ENCODE assay signal across 8 mouse cellular contexts in genomic region chr17:33953961-33954565, GRCm38 (mm10). TPM values are rescaled to one million over a fixed set of nuclear protein-coding genes. Genes with fewer than 3 reads are reported as not detected.
DNase-seq lines count a peak whose midpoint lies in the region; ATAC-seq lines count a peak whose summit lies in the region.

No protein-coding gene starts in this region.

- peaks cover 74% of the 10 kb centered on the region for H3K4me1 ChIP-seq in erythroblast, embryonic 14.5 days (ENCODE audit: control insufficient read depth)
- H3K4me1 ChIP-seq in forebrain, embryonic 13.5 days, result peaks cover 69% of the 10 kb centered on the region
- H3K4me1 ChIP-seq in liver, embryonic 11.5 days (replicated peaks; ENCODE audit: control insufficient read depth, insufficient read depth, low read length), result peaks cover 50% of the 10 kb centered on the region

- ATAC-seq in erythroblast, adult 5-6 weeks (replicated peaks; ENCODE audit: low FRiP score, poor library complexity, severe bottlenecking), result no peak
- ATAC-seq in forebrain, embryonic 13.5 days, result no peak
- no peak for ATAC-seq in liver, embryonic 11.5 days (replicated peaks; ENCODE audit: low FRiP score)

- H3K9me3 ChIP-seq in erythroblast, embryonic 14.5 days (ENCODE audit: control insufficient read depth, low read length), result no peaks in the 10 kb centered on the region
- no peaks in the 10 kb centered on the region for H3K9me3 ChIP-seq in forebrain, embryonic 13.5 days (replicated peaks)
- no peaks in the 10 kb centered on the region for H3K9me3 ChIP-seq in liver, embryonic 11.5 days (ENCODE audit: control insufficient read depth, low read length)

- H3K27ac ChIP-seq in forebrain, embryonic 13.5 days, result 0 out of 2 replicates have a peak overlapping the region, but pooled peaks have one; percentile 35
- peak overlapping the region; percentile 90 for H3K27ac ChIP-seq in liver, embryonic 11.5 days (ENCODE audit: low read depth, low read length)

- peak overlapping the region; percentile 91 for H3K4me3 ChIP-seq in erythroblast, embryonic 14.5 days (replicated peaks)
- peak overlapping the region; percentile 98 for H3K4me3 ChIP-seq in forebrain, embryonic 13.5 days
- peak overlapping the region; percentile 85 for H3K4me3 ChIP-seq in liver, embryonic 11.5 days (ENCODE audit: low read depth, low read length)

- WGBS in forebrain, embryonic 13.5 days, result 34% methylated on average over 5 of the region's 5 CpGs
- WGBS in liver, embryonic 11.5 days, result 28% methylated on average over 5 of the region's 5 CpGs

- DNase-seq in 3T3-L1 (ENCODE audit: low read depth, low spot score), result peak; percentile 48
- DNase-seq in liver, embryonic 11.5 days (ENCODE audit: low spot score), result no peak
- no peak for DNase-seq in embryo, embryonic 10 days (ENCODE audit: low spot score)
- no peak for DNase-seq in ovary, postnatal 36 days (ENCODE audit: low spot score)
- DNase-seq in retina, postnatal 1 day, result no peak

- peak overlapping the region; percentile 95 for H3K4me2 ChIP-seq in forebrain, embryonic 13.5 days
- peak overlapping the region; percentile 100 for H3K4me2 ChIP-seq in liver, embryonic 11.5 days

- H3K27me3 ChIP-seq in erythroblast, embryonic 14.5 days (ENCODE audit: control insufficient read depth), result no peaks in the 10 kb centered on the region
- H3K27me3 ChIP-seq in forebrain, embryonic 13.5 days, result no peaks in the 10 kb centered on the region
- no peaks in the 10 kb centered on the region for H3K27me3 ChIP-seq in liver, embryonic 11.5 days (replicated peaks; ENCODE audit: control insufficient read depth, insufficient read depth, low read length)

- H3K9ac ChIP-seq in forebrain, embryonic 13.5 days, result peak overlapping the region; percentile 98
- H3K9ac ChIP-seq in liver, embryonic 11.5 days (ENCODE audit: low read depth, low read length), result peak overlapping the region; percentile 97

- peaks cover 74% of the 10 kb centered on the region for H3K36me3 ChIP-seq in erythroblast, embryonic 14.5 days (ENCODE audit: control insufficient read depth)
- H3K36me3 ChIP-seq in forebrain, embryonic 13.5 days (ENCODE audit: poor library complexity, severe bottlenecking), result peaks cover 63% of the 10 kb centered on the region
- peaks cover 37% of the 10 kb centered on the region for H3K36me3 ChIP-seq in liver, embryonic 11.5 days (ENCODE audit: control insufficient read depth, insufficient read depth, low read length)

RNA-seq across cellular contexts. Expression of gene Vps52, which starts 1.5 kb away (rescaled TPM):
- 10.1 and 11.6 TPM in 2 replicates for polyA plus RNA-seq in erythroblast, embryonic 14.5 days (2012)
- 8.2 and 11.3 TPM in 2 replicates for total RNA-seq in erythroblast, adult 5-6 weeks (2015; ENCODE audit: low replicate concordance)
- 13.0 and 17.0 TPM in 2 replicates for total RNA-seq in erythroblast, adult 5-6 weeks (2017; ENCODE audit: low replicate concordance)
- polyA plus RNA-seq in forebrain, embryonic 13.5 days (2015; fragmentation: Nextera tagmentation; extraction: Ambion mirVana), result 58.6 and 61.4 TPM in 2 replicates
- polyA plus RNA-seq in liver, embryonic 11.5 days (2014; fragmentation: Nextera tagmentation; extraction: Ambion mirVana), result 47.2 and 49.1 TPM in 2 replicates

RNA-seq across cellular contexts. Expression of gene Rps18, which starts 1.7 kb away (rescaled TPM):
- polyA plus RNA-seq in erythroblast, embryonic 14.5 days (2012), result 11.8 and 13.8 TPM in 2 replicates
- 758 and 917 TPM in 2 replicates for total RNA-seq in erythroblast, adult 5-6 weeks (2015; ENCODE audit: low replicate concordance)
- 207 and 301 TPM in 2 replicates for total RNA-seq in erythroblast, adult 5-6 weeks (2017; ENCODE audit: low replicate concordance)
- 1,165 and 1,184 TPM in 2 replicates for polyA plus RNA-seq in forebrain, embryonic 13.5 days (2015; fragmentation: Nextera tagmentation; extraction: Ambion mirVana)
- polyA plus RNA-seq in liver, embryonic 11.5 days (2014; fragmentation: Nextera tagmentation; extraction: Ambion mirVana), result 2,164 and 2,343 TPM in 2 replicates

RNA-seq across cellular contexts. Expression of gene B3galt4, which starts 2.8 kb away (rescaled TPM):
- 0.21 and 0.45 TPM in 2 replicates for polyA plus RNA-seq in erythroblast, embryonic 14.5 days (2012)
- total RNA-seq in erythroblast, adult 5-6 weeks (2015; ENCODE audit: low replicate concordance), result not detected in 2 replicates
- 0.70 and 0.94 TPM in 2 replicates for total RNA-seq in erythroblast, adult 5-6 weeks (2017; ENCODE audit: low replicate concordance)
- polyA plus RNA-seq in forebrain, embryonic 13.5 days (2015; fragmentation: Nextera tagmentation; extraction: Ambion mirVana), result 7.3 and 9.4 TPM in 2 replicates
- 2.9 and 3.5 TPM in 2 replicates for polyA plus RNA-seq in liver, embryonic 11.5 days (2014; fragmentation: Nextera tagmentation; extraction: Ambion mirVana)

RNA-seq across cellular contexts. Expression of gene Wdr46, which starts 13.6 kb away (rescaled TPM):
- 6.0 and 6.7 TPM in 2 replicates for polyA plus RNA-seq in erythroblast, embryonic 14.5 days (2012)
- total RNA-seq in erythroblast, adult 5-6 weeks (2015; ENCODE audit: low replicate concordance), result 4.0 and 15.9 TPM in 2 replicates
- 7.5 and 8.5 TPM in 2 replicates for total RNA-seq in erythroblast, adult 5-6 weeks (2017; ENCODE audit: low replicate concordance)
- polyA plus RNA-seq in forebrain, embryonic 13.5 days (2015; fragmentation: Nextera tagmentation; extraction: Ambion mirVana), result 28.4 and 29.4 TPM in 2 replicates
- 62.6 and 67.0 TPM in 2 replicates for polyA plus RNA-seq in liver, embryonic 11.5 days (2014; fragmentation: Nextera tagmentation; extraction: Ambion mirVana)

RNA-seq across cellular contexts. Expression of gene Pfdn6, which starts 13.9 kb away (rescaled TPM):
- polyA plus RNA-seq in erythroblast, embryonic 14.5 days (2012), result 48.7 and 66.5 TPM in 2 replicates
- 15.9 and 38.0 TPM in 2 replicates for total RNA-seq in erythroblast, adult 5-6 weeks (2015; ENCODE audit: low replicate concordance)
- total RNA-seq in erythroblast, adult 5-6 weeks (2017; ENCODE audit: low replicate concordance), result 22.9 TPM in 2 replicates
- 204 and 214 TPM in 2 replicates for polyA plus RNA-seq in forebrain, embryonic 13.5 days (2015; fragmentation: Nextera tagmentation; extraction: Ambion mirVana)
- 266 and 286 TPM in 2 replicates for polyA plus RNA-seq in liver, embryonic 11.5 days (2014; fragmentation: Nextera tagmentation; extraction: Ambion mirVana)

Comparison
In these comparisons a context has a peak if more than half of its experiments do, and no peak if none do; other contexts are left out.
1. RNA of gene Rps18, which starts 1.7 kb away (polyA plus RNA-seq): 2,164 to 2,343 TPM in liver, embryonic 11.5 days and 1,165 to 1,184 TPM in forebrain, embryonic 13.5 days; 11.8 to 13.8 TPM in erythroblast, embryonic 14.5 days; every median in the first group is over 10 times any median in the second.
2. Peak in every context shown above with its lines, with median percentiles within 50 percentile points of each other: H3K4me3 ChIP-seq.